Mouse (Mus musculus): Measurements from ENCODE around the gene Col25a1. TPM values are rescaled to one million over a fixed set of nuclear protein-coding genes. Genes with fewer than 3 reads are reported as not detected.

The Col25a1 gene
- polyA plus RNA-seq, 1 experiment from 2014 or later, result 0.59 TPM

- Histone ChIP-seq H3K4me3 (ENCODE audit: low read depth, low read length) (no peak overlapping the region), H3K9ac (ENCODE audit: low read depth, low read length) (no peak overlapping the region), H3K4me1 (replicated peaks; ENCODE audit: control insufficient read depth, insufficient read depth, low read length) (no peaks in the 10 kb centered on the region), H3K27ac (ENCODE audit: low read depth, low read length) (no peak overlapping the region), H3K36me3 (ENCODE audit: control insufficient read depth, insufficient read depth) (no peaks in the 10 kb centered on the region), H3K4me2 (replicated peaks; ENCODE audit: low read depth) (no peak overlapping the region), H3K27me3 (replicated peaks; ENCODE audit: control insufficient read depth, insufficient read depth, low read length) (no peaks in the 10 kb centered on the region), H3K9me3 (ENCODE audit: control insufficient read depth) (no peaks in the 10 kb centered on the region)
- WGBS, result 91% methylated on average over 8 of the region's 8 CpGs
- TF ChIP-seq CTCF (IDR thresholded peaks at IDR 0.05; ENCODE audit: low read depth), result no peak
- no peak for ATAC-seq
Measured at GRCm38 (mm10) chr3:130482513-130482912, 351.2 kb downstream of the Col25a1 start.

GRCm38 (mm10) chr3:130488839-130489238 is 357.5 kb downstream of the Col25a1 start:
- no peak overlapping the region for H3K4me3 ChIP-seq (ENCODE audit: low read depth, low read length)
- no peak overlapping the region for H3K9ac ChIP-seq (ENCODE audit: low read depth, low read length)
- TF ChIP-seq CTCF (IDR thresholded peaks at IDR 0.05; ENCODE audit: low read depth), result no peak
- H3K27ac ChIP-seq (ENCODE audit: low read depth, low read length), result no peak overlapping the region
- no peaks in the 10 kb centered on the region for H3K4me1 ChIP-seq (replicated peaks; ENCODE audit: control insufficient read depth, insufficient read depth, low read length)
- H3K36me3 ChIP-seq (ENCODE audit: control insufficient read depth, insufficient read depth), result no peaks in the 10 kb centered on the region
- H3K4me2 ChIP-seq (replicated peaks; ENCODE audit: low read depth), result no peak overlapping the region
- 71% methylated on average over 4 of the region's 4 CpGs for WGBS
- H3K27me3 ChIP-seq (replicated peaks; ENCODE audit: control insufficient read depth, insufficient read depth, low read length), result no peaks in the 10 kb centered on the region
- no peak for ATAC-seq
- no peaks in the 10 kb centered on the region for H3K9me3 ChIP-seq (ENCODE audit: control insufficient read depth)

GRCm38 (mm10) chr3:130494192-130494591 is 362.9 kb downstream of the Col25a1 start:
- Histone ChIP-seq H3K9me3 (ENCODE audit: control insufficient read depth) (no peaks in the 10 kb centered on the region), H3K4me2 (replicated peaks; ENCODE audit: low read depth) (no peak overlapping the region), H3K4me3 (ENCODE audit: low read depth, low read length) (no peak overlapping the region), H3K27me3 (replicated peaks; ENCODE audit: control insufficient read depth, insufficient read depth, low read length) (no peaks in the 10 kb centered on the region), H3K36me3 (ENCODE audit: control insufficient read depth, insufficient read depth) (no peaks in the 10 kb centered on the region), H3K4me1 (replicated peaks; ENCODE audit: control insufficient read depth, insufficient read depth, low read length) (no peaks in the 10 kb centered on the region), H3K27ac (ENCODE audit: low read depth, low read length) (no peak overlapping the region), H3K9ac (ENCODE audit: low read depth, low read length) (no peak overlapping the region)
- ATAC-seq, result no peak
- WGBS, result 69% methylated on average over 1 of the region's 1 CpGs
- TF ChIP-seq CTCF (IDR thresholded peaks at IDR 0.05; ENCODE audit: low read depth), result no peak

GRCm38 (mm10) chr3:130494665-130495396 is 363.5 kb downstream of the Col25a1 start:
- no peaks in the 10 kb centered on the region for H3K4me1 ChIP-seq (replicated peaks; ENCODE audit: control insufficient read depth, insufficient read depth, low read length)
- peak; percentile 56 for TF ChIP-seq CTCF (IDR thresholded peaks at IDR 0.05; ENCODE audit: low read depth)
- H3K36me3 ChIP-seq (ENCODE audit: control insufficient read depth, insufficient read depth), result no peaks in the 10 kb centered on the region
- H3K27ac ChIP-seq (ENCODE audit: low read depth, low read length), result no peak overlapping the region
- H3K9ac ChIP-seq (ENCODE audit: low read depth, low read length), result no peak overlapping the region
- ATAC-seq, result no peak
- 77% methylated on average over 20 of the region's 20 CpGs for WGBS
- H3K4me2 ChIP-seq (replicated peaks; ENCODE audit: low read depth), result no peak overlapping the region
- no peak overlapping the region for H3K4me3 ChIP-seq (ENCODE audit: low read depth, low read length)
- H3K27me3 ChIP-seq (replicated peaks; ENCODE audit: control insufficient read depth, insufficient read depth, low read length), result no peaks in the 10 kb centered on the region
- no peaks in the 10 kb centered on the region for H3K9me3 ChIP-seq (ENCODE audit: control insufficient read depth)

- H3K4me3 ChIP-seq (ENCODE audit: low read depth, low read length), result no peak overlapping the region
- TF ChIP-seq CTCF (IDR thresholded peaks at IDR 0.05; ENCODE audit: low read depth), result no peak
- H3K36me3 ChIP-seq (ENCODE audit: control insufficient read depth, insufficient read depth), result no peaks in the 10 kb centered on the region
- no peak for ATAC-seq
- H3K4me2 ChIP-seq (replicated peaks; ENCODE audit: low read depth), result no peak overlapping the region
- H3K27ac ChIP-seq (ENCODE audit: low read depth, low read length), result no peak overlapping the region
- no peaks in the 10 kb centered on the region for H3K27me3 ChIP-seq (replicated peaks; ENCODE audit: control insufficient read depth, insufficient read depth, low read length)
- H3K9me3 ChIP-seq (ENCODE audit: control insufficient read depth), result no peaks in the 10 kb centered on the region
- H3K4me1 ChIP-seq (replicated peaks; ENCODE audit: control insufficient read depth, insufficient read depth, low read length), result no peaks in the 10 kb centered on the region
- H3K9ac ChIP-seq (ENCODE audit: low read depth, low read length), result no peak overlapping the region
- WGBS, result 87% methylated on average over 2 of the region's 2 CpGs
Measured at GRCm38 (mm10) chr3:130497036-130497435, 365.7 kb downstream of the Col25a1 start.

- Histone ChIP-seq H3K9me3 (ENCODE audit: control insufficient read depth) (no peaks in the 10 kb centered on the region), H3K27me3 (replicated peaks; ENCODE audit: control insufficient read depth, insufficient read depth, low read length) (no peaks in the 10 kb centered on the region), H3K9ac (ENCODE audit: low read depth, low read length) (no peak overlapping the region), H3K36me3 (ENCODE audit: control insufficient read depth, insufficient read depth) (no peaks in the 10 kb centered on the region), H3K4me3 (ENCODE audit: low read depth, low read length) (no peak overlapping the region), H3K4me1 (replicated peaks; ENCODE audit: control insufficient read depth, insufficient read depth, low read length) (no peaks in the 10 kb centered on the region), H3K27ac (ENCODE audit: low read depth, low read length) (no peak overlapping the region), H3K4me2 (replicated peaks; ENCODE audit: low read depth) (no peak overlapping the region)
- TF ChIP-seq CTCF (IDR thresholded peaks at IDR 0.05; ENCODE audit: low read depth), result no peak
- no peak for ATAC-seq
- 82% methylated on average over 3 of the region's 3 CpGs for WGBS
Measured at GRCm38 (mm10) chr3:130501713-130502112, 370.4 kb downstream of the Col25a1 start.

Measured in intestine, postnatal 0 days (tissue).